Mouse (Mus musculus): ENCODE data around the gene Bfsp2. TPM values are rescaled to one million over a fixed set of nuclear protein-coding genes. Genes with fewer than 3 reads are reported as not detected.

Bfsp2 gene
- under 1 TPM; 0.48 to 0.49 TPM for total RNA-seq (2021)
- long read RNA-seq, experiment 1, partial matches to known transcripts: 1 of 1 reads
- long read RNA-seq, experiment 1, other reads (novel, unspliced or antisense): 0 of 1 reads
- long read RNA-seq, experiment 2, partial matches to known transcripts: 4 of 4 reads
- long read RNA-seq, experiment 2, other reads (novel, unspliced or antisense): 0 of 4 reads

GRCm38 (mm10) chr9:103480044-103480576, at the start of gene Bfsp2:
TSS of gene Bfsp2 (minus strand) at chr9:103480420.
- DNase-seq: no peak

GRCm38 (mm10) chr9:103525041-103525537, 44.9 kb upstream of the Bfsp2 start:
- DNase-seq: no peak

- no peak for DNase-seq
These were observed 44.4 kb upstream of the Bfsp2 start for GRCm38 (mm10) chr9:103524600-103524999.

GRCm38 (mm10) chr9:103523742-103524403, 43.7 kb upstream of the Bfsp2 start:
- DNase-seq: no peak

GRCm38 (mm10) chr9:103523008-103523407, 42.8 kb upstream of the Bfsp2 start:
- no peak for DNase-seq

GRCm38 (mm10) chr9:103513884-103514283, 33.7 kb upstream of the Bfsp2 start:
- no peak for DNase-seq

- no peak for DNase-seq
These were observed 32.0 kb upstream of the Bfsp2 start for GRCm38 (mm10) chr9:103512257-103512656.

GRCm38 (mm10) chr9:103506968-103507584, 26.9 kb upstream of the Bfsp2 start:
- DNase-seq: no peak

GRCm38 (mm10) chr9:103505067-103505466, 24.8 kb upstream of the Bfsp2 start:
- no peak for DNase-seq

GRCm38 (mm10) chr9:103504646-103505045, 24.4 kb upstream of the Bfsp2 start:
- DNase-seq: no peak

GRCm38 (mm10) chr9:103503586-103504298, 23.5 kb upstream of the Bfsp2 start:
- DNase-seq: no peak

- DNase-seq: no peak
These were observed 22.4 kb upstream of the Bfsp2 start for GRCm38 (mm10) chr9:103502655-103503054.

- no peak for DNase-seq
These were observed 21.7 kb upstream of the Bfsp2 start for GRCm38 (mm10) chr9:103501861-103502364.

- no peak for DNase-seq
These were observed 19.1 kb upstream of the Bfsp2 start for GRCm38 (mm10) chr9:103499366-103499765.

- no peak for DNase-seq
These were observed 18.5 kb upstream of the Bfsp2 start for GRCm38 (mm10) chr9:103498699-103499098.

GRCm38 (mm10) chr9:103495391-103495790, 15.2 kb upstream of the Bfsp2 start:
- no peak for DNase-seq

- peak; percentile 75 for DNase-seq
These were observed 14.3 kb upstream of the Bfsp2 start for GRCm38 (mm10) chr9:103494346-103495020.

- no peak for DNase-seq
These were observed 11.8 kb upstream of the Bfsp2 start for GRCm38 (mm10) chr9:103491985-103492384.

GRCm38 (mm10) chr9:103490439-103490838, 10.2 kb upstream of the Bfsp2 start:
- DNase-seq: peak; percentile 46

- no peak for DNase-seq
These were observed 9.7 kb upstream of the Bfsp2 start for GRCm38 (mm10) chr9:103489883-103490282.

GRCm38 (mm10) chr9:103489096-103489495, 8.9 kb upstream of the Bfsp2 start:
- no peak for DNase-seq

GRCm38 (mm10) chr9:103486262-103486661, 6.0 kb upstream of the Bfsp2 start:
- DNase-seq: no peak

Measured in gastrocnemius, postnatal 25 days (tissue).